Mouse (Mus musculus) adrenal gland, adult (tissue): Measurements from ENCODE around the gene Eif6.
A peak's percentile ranks its signal among the peaks of the same experiment; 100 is the strongest.

Experiments
- DNase-seq, 2 experiments: peaks; one replicate each; pipeline ENCODE4 v3.0.0; 2022 to 2023; ENCODE audit warnings: low spot score in 1 of 2; ENCODE audit not compliant: inconsistent age in 2 of 2

Eif6 gene

DNA sequence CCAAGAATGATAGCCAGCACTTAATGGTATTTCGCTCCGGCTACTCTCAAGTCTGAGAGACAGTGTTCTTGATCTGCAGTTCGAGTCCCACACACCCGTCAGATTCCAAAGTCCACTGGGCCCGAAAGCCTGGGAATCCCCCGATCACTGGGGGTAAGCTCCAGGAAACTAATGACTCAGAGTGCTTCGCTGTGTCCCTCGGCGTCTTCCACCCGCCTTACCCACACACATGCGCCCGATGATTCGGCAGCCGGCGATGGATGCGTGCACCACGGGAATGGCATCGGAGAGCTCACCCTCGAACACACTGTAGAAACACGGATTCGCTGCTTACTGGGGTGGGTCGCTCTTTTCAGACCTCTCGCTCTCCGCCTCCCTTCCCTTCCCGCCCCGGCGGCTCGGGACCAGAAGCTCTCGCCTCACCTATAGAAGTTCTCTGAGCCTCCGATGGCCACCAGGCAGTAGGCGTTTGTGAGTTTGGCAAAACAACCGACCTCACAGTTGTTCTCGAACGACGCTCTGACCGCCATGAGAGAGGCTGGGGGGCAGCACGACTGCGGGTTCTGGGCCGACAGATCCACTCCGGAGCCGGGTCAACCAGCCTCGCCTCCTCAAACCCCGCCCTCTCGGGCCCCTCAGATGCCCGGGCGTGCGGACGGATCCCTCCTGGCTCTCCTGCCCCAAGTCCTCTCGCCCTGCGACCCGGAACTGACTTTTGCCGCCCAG, 658 bp downstream of the Eif6 start:
- DNase-seq: peak; percentile 61 to 81

DNA sequence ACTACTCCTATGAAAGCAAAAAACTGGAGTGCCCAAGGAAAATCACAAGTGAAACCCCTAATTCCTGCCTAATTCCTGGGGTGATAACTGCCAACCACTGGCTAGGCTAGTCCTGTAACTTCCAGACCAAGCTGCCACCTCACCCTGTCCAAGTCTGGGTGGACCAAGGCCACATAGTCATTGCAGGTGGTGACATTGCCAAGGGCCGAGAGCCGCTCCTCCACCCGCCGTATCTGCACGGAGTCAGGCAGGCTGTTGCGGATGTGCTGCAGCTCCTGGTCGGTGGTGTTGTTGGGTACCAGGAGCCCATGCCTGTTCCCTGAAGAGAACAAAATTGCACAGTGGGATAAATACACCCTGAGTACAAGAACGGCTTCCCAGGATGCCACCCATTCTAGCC, 3.0 kb downstream of the Eif6 start:
- DNase-seq: peak in 1 of 2 experiments; percentile 60

DNA sequence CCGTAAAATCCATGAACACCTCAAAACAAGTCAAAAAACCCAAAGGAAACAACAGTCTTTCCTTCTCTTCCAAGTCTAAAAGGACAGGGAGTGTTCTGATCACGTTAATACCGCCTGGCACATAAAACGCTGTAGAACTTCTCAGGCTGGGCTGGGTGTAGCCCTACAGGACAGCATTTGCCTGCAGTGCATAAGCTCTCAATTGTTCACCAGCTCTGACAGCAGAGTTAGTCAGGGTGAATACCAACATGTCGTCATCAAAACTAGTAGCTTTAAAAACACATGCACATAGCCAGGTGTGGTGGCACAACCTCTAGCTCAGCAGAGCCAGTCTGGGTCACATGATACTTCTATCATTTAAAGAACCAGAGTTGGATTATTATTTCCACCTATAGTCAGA, 5.9 kb downstream of the Eif6 start:
- peak; percentile 10 to 47 for DNase-seq

DNA sequence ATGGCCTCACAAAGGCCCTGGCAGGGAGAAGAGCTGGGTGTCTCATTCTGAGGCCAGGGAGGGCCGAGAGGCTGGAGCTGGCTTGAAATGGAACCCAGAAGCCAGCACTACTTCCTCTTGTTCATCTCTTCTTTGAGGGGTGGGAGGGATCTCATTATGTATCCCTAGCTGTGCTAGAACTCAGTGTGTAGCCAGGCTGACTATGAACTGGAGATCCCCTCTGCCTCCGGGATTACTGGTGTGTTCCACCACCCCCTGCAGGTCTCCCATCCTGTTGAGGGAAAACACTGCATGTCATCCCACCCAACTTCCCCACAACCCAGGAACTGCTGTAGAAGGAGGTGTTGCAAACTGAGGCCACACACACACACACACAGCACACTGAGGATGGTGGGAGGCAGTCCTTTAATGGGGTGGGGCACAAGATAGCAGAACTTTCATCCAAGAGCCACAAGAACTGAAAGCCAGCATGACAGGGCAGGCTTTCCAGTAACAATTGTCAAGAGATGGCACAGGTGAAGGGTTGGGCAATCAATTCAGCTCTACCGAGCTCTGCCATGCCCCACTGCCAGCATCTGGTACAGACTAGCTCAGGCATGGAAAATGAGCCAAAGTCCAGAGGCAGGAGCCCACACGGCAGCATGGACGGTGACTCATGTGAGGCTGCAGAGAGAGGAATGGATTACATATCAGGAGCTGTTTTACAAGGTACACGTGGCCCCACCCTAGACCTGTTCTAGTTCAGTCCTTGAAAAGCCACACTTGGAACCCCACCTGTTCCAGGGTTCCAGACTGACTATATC, 7.1 kb downstream of the Eif6 start:
- peak; percentile 65 to 88 for DNase-seq

DNA sequence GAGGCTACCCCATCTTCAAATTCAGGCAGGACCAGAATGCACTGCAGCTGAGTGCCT, 7.5 kb downstream of the Eif6 start, which contains the start of gene BC029722:
TSS of gene BC029722 (minus strand) at position 35 of the 57 bp plus-strand sequence.
- DNase-seq: no peak

DNA sequence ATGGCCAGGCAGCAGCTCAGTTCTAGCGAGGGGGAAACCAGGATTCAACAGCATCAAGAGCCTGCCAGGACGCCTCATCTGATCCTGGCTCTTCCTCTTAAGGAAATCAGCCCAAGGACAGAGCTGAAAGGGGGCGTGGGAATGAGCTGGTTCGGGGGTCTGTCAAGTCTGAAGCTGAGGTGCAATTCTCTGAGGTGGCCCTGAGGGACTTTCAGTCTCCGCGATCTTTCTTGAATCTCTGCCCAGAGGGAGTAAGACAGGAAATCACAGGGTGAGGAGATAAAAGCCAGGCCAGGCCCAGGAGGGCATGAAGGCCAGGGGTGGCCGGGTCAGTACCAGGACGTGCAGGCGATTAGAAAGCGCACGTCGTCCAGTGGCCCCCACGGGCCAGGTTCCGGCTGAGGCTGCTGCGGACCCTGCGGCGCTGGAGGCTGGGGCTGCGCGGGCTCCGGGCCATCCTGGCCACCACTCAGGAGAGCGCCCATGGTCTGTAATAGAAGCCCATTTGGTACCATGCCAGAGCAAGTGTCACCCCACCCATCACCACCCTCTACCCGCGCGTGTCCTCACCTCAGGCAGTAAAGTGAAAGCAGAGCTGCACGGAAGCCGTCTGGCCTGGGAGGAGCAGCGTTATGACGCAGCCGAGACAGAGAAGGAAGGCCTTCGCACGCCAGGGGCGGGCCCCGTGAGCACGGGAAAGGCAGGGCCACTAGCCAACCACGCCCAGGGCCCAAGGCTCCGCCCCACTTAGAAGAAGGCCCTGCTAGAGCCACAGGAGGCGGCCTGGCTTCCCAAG, 7.9 kb downstream of the Eif6 start:
- DNase-seq: peak; percentile 98 to 99

DNA sequence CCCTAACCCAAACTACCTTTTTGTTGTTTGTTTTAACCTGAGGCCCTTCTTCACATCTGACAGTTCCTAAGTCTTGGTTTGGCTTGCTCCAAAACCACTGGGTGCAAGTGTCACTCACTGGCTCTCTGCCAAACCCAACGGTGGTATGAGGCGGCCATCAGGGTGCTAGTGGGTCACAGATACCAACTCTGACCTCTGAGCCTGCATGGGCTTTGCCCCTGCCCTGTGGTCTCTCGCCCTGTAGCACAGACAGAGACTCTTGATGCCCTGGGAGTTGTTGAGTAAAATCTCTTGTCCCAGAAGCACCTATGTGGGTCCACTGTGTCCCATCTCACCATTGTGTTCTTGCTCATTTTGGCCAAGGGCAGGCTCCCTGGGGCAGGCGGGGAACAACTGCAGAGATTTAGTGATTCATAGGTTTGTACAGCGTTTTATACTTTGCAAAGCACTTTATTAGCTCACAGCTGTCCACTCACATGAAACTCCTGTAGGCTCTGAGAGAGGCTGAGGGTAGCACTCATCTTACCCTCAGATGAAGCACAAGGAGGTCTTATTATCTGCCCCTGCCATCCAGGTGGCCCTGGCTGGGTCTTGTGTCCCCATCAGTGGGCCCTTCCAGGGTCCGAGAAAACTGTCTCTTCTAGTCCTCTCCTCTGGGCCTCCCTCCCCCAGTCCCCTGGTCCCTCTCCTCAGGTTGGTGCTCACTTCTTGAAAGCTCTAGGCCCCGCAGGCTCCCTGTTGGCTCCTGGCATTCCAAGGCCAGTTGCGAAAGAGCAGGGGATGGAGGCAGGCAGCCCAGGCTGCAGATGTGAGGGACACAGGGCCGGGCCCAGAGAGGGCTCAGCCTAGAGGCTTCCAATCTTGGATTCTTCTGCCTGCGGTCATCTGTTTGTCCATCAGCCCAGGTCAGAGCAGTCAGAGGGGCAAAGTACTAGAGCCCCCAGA, 9.2 kb downstream of the Eif6 start:
- peak; percentile 86 to 94 for DNase-seq

DNA sequence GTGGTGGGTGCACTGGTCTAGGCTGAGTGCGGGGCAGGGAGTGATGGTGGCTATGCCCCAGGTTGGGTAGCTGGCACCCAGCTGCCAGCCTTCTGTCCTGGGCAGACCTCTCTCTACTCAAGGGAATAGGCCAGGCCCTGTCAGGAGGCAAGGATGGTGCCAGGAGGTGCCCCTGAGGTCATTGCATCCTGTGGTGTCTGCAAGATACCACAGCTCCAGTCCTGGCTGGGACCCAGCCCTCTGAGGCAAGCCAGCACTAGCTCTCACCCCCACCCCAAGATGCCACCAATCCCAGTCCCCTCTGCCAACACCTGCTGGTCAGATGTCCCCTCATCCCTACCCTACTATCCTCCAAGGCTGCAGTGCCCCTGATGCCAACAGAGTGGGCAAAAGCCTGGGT, 10.5 kb downstream of the Eif6 start:
- DNase-seq: peak; percentile 41 to 58

DNA sequence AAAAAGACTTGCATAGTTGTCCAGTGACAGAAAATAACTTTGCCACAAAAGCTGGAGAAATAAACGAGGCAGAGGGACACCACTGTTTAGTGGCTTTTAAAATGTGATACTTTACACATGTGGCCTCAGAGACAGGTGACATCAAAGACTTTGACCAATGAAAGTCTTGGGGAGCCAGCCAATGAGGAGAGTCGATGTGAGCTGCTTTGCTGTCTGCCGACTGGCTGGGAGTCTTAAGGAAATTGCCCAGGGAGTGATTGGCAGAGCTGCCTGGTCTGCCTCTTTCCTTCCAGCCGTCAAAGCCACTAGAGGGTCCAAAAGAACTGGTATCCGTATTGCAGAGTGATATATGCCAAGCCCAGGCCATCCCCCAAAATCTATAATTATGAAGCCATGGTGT, 11.9 kb downstream of the Eif6 start:
- peak in 1 of 2 experiments; percentile 69 for DNase-seq

DNA sequence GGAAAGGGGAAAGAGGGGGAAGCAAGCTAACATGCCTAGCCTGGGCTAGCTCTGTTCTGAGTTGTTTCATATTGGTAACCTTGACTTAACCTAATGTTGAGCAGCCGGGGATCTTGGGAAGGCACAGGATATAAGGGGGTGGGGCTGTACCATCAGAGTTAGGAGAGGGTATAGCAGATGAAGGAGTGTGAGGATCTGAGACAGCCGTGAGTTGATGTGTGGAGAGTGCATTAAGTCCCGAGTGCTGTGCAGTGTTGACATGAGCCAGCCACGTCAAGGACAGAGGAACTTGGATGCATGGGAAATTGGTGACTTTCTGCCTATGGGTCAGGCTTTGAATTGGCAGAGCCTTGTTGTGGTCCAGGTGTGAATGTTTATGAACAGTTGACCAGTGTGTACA, 14.1 kb downstream of the Eif6 start:
- DNase-seq: peak in 1 of 2 experiments; percentile 6

DNA sequence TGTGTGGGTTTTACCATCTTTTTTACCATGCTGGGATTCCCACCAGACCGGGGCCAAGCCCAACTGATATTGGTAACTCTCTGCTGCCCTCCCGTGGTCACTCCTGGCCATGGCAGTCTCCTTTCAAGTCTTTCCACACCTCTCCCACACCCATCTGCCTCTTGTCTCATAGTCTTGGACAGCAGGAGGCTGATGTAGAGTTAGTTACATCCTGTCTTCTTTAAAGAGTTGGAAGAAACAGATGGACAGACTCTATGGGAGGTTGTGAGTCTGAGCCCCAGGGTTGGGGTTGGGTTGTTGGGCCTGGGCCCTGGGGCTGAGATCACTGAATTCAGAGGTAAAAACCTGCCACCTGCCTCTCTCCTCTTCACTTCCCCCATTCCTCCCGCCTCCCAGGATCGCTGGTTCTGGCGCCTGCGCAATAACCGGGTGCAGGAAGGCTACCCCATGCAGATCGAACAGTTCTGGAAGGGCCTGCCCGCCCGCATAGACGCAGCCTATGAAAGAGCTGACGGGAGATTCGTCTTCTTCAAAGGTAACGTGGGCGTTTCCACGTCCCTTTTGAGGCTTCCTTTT, 14.8 kb downstream of the Eif6 start:
- DNase-seq: peak; percentile 86 to 95

DNA sequence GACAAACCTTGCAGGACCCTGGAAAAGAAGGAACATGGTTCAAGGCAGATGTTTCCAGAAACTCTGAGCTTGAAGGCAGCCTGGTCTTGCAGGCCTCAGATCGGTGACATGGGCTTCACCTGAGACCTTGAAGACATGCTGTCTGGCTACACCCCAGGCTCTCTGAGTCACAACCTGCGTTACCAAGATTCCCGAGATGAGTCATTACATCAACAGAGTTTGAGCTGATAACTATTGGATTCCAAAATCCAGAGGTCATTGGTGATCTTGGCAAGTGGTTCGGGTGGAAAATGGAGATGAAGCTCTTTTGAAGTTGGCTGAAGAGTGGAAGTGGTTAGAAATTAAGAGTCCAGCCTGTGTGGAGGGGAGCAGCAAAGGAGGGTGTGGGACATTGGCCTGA, 17.1 kb downstream of the Eif6 start:
- DNase-seq: peak; percentile 89 to 93

DNA sequence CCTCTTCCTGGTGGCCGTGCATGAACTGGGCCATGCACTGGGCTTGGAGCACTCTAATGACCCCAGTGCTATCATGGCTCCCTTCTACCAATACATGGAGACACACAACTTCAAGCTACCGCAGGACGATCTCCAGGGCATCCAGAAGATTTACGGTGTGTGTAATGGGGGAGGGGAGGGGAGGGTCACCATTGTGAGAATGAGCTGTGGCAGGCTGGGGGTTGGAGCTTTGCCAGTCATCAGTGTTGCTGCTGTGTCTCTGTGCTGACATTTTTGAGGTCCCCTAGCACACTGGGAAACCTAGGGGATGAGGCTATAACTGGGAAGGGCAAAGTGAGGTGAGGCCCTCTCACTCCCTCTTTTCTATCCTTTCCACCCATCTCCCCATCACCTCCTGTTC, 19.3 kb downstream of the Eif6 start:
- DNase-seq: peak; percentile 25 to 65

DNA sequence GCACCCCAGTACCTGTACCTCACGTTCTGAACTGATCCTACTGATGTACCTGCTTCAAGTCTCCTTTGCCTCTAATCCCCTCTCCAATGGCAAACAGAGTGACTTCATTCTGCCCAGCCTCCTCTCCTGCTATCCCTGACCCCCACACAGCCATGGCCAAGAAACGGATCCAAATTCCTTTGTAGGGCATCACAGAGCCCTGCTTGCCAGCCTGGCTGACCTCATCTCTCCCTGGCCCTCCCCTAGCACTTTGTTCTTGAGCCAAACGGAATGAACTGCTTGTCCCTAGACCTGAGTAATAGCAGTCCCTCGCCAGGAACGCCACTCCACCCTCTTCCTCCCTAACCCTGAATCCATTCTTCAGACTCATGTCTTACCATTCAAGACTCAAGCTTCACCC, 20.2 kb downstream of the Eif6 start:
- peak; percentile 95 to 96 for DNase-seq

DNA sequence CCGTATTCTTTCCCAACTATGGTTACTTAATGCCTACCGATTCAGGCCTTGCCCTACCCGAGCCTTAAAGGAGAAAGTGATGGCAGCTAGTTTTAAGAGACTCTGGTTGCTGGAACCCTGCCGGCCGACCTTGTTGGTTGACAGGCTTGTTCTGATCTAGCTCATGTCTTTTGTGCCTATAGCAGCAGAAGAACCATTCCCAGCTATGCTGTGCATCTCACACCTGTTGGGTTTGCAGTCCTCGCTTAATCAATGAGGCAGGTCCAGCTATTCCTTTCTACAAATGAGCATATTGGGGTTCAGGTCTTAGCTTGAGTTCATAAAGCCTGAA, 20.8 kb downstream of the Eif6 start:
- no peak for DNase-seq

DNA sequence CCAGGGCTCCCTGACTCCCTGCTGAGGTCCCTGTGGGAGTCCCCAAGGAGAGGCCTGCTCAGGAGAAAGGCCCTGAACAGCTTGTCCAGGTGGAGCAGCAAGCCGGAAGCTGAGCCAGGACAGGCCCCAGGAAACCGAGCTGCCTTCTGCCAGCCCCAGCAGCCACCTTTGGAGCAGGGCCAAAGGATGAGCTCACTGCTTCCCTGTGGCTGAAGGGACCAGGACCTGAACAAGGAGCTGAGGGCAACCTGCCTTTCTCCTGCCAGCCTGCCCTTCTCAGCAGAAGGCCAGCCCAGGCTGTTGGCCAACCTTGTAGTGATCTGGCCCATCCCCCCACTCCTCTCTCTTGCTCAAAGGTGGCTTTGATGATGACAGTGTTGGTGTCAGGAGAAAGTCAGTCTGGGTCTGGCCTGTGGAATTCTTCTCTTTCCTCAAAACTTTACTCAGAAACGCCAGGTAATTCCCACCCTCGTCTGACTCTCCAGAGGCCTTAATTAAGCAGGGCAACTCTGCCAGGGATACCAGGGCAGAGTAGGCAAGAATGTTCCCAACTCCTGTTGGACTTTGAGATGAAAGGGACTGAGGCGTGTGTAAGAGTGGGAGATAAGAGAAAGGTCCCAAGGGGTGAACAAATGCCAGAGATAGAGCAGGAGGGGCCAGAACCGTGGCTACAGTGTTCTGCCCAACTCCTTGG, 21.3 kb downstream of the Eif6 start:
- DNase-seq: peak; percentile 93 to 96

DNA sequence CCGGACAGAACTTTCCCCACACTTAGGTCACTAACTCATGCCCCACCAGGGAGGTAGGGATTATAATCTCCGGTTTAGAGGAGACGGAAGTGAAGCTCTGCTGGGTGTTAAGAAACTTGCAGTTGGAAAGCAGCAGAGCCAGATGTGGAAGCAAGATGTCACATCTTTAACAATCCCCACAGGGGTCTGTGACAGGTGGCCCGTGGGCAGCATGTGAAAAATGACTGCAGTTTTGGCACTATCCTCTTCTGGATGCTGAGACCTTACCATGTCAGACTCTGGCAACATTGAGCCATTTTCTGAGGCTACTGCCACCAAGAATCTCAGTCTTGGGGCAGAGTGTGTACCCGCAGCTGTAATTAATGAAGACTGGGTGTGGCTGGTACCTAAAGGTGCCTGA, 22.7 kb downstream of the Eif6 start:
- no peak for DNase-seq

DNA sequence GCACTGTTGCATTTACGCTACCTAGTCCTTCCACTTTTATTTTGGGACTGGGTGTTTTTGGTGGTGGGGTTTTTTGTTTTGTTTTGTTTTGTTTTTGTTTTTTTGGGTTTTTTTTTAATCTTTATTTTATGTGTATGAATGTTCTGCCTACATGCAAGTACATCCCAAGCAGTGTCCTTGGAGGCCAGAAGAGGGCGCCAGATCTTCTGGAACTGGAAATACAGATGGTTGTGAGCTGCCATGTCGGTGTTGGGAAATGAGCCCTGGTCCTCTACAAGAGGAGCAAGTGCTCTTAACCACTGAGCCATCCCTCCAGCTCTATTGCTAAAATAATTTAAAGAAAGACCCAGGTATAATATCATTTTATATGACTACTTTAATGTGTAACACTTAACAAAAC, 24.0 kb downstream of the Eif6 start:
- peak; percentile 27 to 54 for DNase-seq

DNA sequence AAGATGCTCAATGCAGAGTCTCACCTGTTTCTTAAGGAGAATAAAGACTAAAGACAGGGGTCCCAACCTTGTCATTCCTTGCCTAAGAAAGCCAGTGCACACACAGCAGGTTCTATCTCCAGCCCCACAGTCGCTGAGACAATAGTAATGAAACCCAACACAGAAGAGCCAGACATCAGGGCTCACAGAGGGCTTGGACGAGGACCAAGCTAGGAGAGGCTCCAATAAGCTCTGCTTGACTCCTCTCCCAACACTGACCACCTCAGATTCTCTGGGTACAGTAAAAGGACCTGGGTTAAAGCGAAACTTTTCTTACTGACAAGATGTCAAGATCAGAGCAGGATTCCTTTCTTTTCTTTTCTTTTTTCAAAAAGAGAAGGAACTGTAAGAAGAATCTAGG, 28.1 kb downstream of the Eif6 start:
- no peak for DNase-seq
